Mouse (Mus musculus) neural tube, embryonic 11.5 days (tissue): Measurements from ENCODE around the gene Tiam1. TPM values are rescaled to one million over a fixed set of nuclear protein-coding genes. Genes with fewer than 3 reads are reported as not detected.

Source experiments
- ATAC-seq: fragments of 200-750 bp; cut with Nextera tagmentation; 2 replicates; pipeline ENCODE4 v1.8.0; 2017; ENCODE audit warnings: moderate number of reproducible peaks, mild to moderate bottlenecking, moderate TSS enrichment, moderate library complexity; ENCODE audit not compliant: insufficient read depth, low FRiP score, low TSS enrichment
- DNase-seq: peaks from one replicate; pipeline ENCODE4 v3.0.0-alpha.2; 2015; ENCODE audit warnings: low spot score
- H3K27ac ChIP-seq: fragments of 300-500 bp; sonication (generic); 2 replicates; pipeline ENCODE4 v1.5.1; 2014; ENCODE audit warnings: low read depth, mild to moderate bottlenecking, low read length
- H3K27me3 ChIP-seq: fragments of 300-500 bp; sonication (generic); 2 replicates; pipeline ENCODE4 v1.6.1; 2014; ENCODE audit warnings: mild to moderate bottlenecking, low read length, mixed read lengths; ENCODE audit not compliant: control insufficient read depth, insufficient read depth
- H3K36me3 ChIP-seq: fragments of 300-500 bp; sonication (generic); 2 replicates; pipeline ENCODE4 v1.6.1; 2014; ENCODE audit warnings: mild to moderate bottlenecking, low read length, moderate library complexity, mixed read lengths; ENCODE audit not compliant: control insufficient read depth, insufficient read depth
- H3K4me1 ChIP-seq: fragments of 300-500 bp; sonication (generic); 2 replicates; pipeline ENCODE4 v1.6.1; 2014; ENCODE audit warnings: low read length, mixed read lengths; ENCODE audit not compliant: control insufficient read depth, insufficient read depth
- H3K4me2 ChIP-seq: fragments of 300-500 bp; sonication (generic); 2 replicates; pipeline ENCODE4 v1.6.1; 2014; ENCODE audit warnings: low read depth, mild to moderate bottlenecking, moderate library complexity
- H3K4me3 ChIP-seq: fragments of 300-500 bp; sonication (generic); 2 replicates; pipeline ENCODE4 v1.5.1; 2014; ENCODE audit warnings: low read depth, low read length
- H3K9ac ChIP-seq: fragments of 300-500 bp; sonication (generic); 2 replicates; pipeline ENCODE4 v1.6.1; 2014; ENCODE audit warnings: mild to moderate bottlenecking, low read length
- H3K9me3 ChIP-seq: fragments of 300-500 bp; sonication (generic); 2 replicates; pipeline ENCODE4 v1.6.1; 2016; ENCODE audit warnings: low read length; ENCODE audit not compliant: control insufficient read depth
- WGBS: fragments of 180-500 bp; shearing (Covaris S2); extraction: QIAGEN DNeasy Blood & Tissue Kit; methylation state at CpG from one replicate; pipeline ENCODE4 v1.1.7; 2014; 5-methylcytosine and 5-hydroxymethylcytosine counted together
- polyA plus RNA-seq: library from polyadenylated mRNA; unstranded; fragments of >200 nt; fragmentation: Nextera tagmentation; extraction: Ambion mirVana; gene quantifications from 2 replicates; pipeline ENCODE4 v1.2.1, GENCODE M21; 2014

Tiam1 gene
- polyA plus RNA-seq, 1 experiment from 2014 or later = 27.7 TPM

DNA sequence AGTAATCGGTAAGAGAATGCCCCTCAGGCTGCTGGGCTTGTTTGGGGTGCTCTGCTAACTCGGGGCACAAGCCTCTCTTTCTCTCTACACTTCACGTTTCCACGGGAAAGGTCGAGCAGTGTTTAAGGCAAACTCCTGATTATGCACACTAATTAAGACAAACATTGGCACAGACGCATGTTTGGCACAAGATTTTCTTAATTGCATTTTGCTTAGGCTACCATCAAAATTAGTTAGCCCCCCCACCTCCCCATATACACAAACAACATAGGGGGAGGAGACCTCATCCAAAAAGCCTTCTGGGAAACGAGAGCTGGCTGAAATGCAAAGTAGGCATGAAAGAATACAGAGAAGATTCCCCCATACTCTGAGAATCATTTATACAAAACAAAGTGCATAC lies 148.4 kb downstream of the Tiam1 start:
- H3K27ac ChIP-seq = no peak overlapping the region
- no peak overlapping the region for H3K9ac ChIP-seq
- 0 out of 2 replicates have a peak, but pooled peaks cover 2% of the 10 kb centered on the region for H3K9me3 ChIP-seq
- no peaks in the 10 kb centered on the region for H3K4me1 ChIP-seq
- H3K4me2 ChIP-seq = no peak overlapping the region
- no peak overlapping the region for H3K4me3 ChIP-seq
- 86% methylated on average over 7 of the region's 7 CpGs for WGBS
- DNase-seq (no peak), ATAC-seq (no peak)
- H3K27me3 ChIP-seq = no peaks in the 10 kb centered on the region
- no peaks in the 10 kb centered on the region for H3K36me3 ChIP-seq

DNA sequence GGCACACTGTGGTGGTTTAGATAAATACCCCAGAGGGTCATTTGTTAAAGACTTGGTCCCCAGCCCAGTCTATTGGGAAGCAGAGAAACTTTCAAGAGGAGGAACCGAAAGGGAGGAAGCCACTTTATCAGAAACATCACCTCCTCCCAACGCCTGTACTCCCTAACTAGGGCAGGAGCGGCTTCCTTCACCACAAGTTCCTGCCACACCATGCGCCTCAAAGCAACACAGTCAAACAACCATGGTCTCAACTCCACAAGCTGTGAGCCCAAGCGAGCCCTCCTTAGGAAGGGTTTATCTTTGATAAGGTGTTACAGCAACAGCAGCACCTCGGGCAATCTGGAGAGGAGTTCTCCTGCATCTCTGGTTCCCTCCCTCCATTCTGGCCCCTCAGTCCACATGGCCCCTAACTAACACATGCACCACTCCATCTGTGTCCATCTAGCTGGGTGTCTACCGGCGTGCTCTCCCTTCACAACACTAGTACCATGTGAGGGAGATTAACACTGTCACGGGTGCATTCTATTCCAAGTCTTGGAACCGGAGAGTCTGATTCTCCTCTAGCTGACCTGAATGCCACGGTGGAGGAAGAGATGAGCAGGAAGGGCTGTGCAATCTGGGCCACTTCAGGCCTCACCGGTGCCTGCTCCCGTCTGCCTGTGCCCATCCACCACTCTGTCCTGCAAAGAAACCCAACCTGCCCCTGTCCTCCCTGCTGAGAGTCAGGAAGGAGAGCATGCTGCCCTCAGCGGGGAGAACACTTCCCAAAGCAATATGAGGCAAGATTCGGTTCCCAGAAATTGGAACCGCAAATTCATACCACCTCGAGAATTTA lies 149.4 kb downstream of the Tiam1 start:
- H3K9me3 ChIP-seq = 0 out of 2 replicates have a peak, but pooled peaks cover 2% of the 10 kb centered on the region
- H3K4me3 ChIP-seq = no peak overlapping the region
- no peak overlapping the region for H3K9ac ChIP-seq
- no peak overlapping the region for H3K4me2 ChIP-seq
- H3K4me1 ChIP-seq = no peaks in the 10 kb centered on the region
- WGBS = 81% methylated on average over 17 of the region's 17 CpGs
- H3K27ac ChIP-seq = no peak overlapping the region
- no peaks in the 10 kb centered on the region for H3K36me3 ChIP-seq
- ATAC-seq (no peak), DNase-seq (no peak)
- no peaks in the 10 kb centered on the region for H3K27me3 ChIP-seq

DNA sequence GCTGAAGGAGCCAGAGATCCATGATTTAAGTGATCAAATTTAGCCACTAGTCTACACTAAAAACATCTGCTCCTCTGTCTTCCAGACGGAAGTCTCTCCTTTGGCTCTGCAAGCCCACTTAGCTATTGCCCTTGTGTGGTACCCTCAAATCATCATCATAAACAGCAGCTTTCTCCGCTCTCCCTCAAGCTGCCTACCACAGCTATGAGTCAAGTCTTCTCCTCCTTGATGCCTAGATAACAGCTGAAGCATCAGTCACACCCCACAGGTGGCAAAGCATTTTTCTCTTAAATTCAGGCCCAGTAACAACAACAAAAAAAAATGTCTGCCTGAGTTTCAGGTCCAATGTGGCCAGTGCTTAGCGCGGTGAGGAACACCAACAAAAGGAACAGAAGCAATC lies 150.1 kb downstream of the Tiam1 start:
- Histone ChIP-seq H3K4me3 (no peak overlapping the region), H3K9ac (no peak overlapping the region), H3K4me2 (no peak overlapping the region), H3K4me1 (no peaks in the 10 kb centered on the region), H3K36me3 (no peaks in the 10 kb centered on the region), H3K9me3 (0 out of 2 replicates have a peak, but pooled peaks cover 2% of the 10 kb centered on the region), H3K27ac (no peak overlapping the region), H3K27me3 (no peaks in the 10 kb centered on the region)
- WGBS = 85% methylated on average over 4 of the region's 4 CpGs
- ATAC-seq = no peak
- no peak for DNase-seq

DNA sequence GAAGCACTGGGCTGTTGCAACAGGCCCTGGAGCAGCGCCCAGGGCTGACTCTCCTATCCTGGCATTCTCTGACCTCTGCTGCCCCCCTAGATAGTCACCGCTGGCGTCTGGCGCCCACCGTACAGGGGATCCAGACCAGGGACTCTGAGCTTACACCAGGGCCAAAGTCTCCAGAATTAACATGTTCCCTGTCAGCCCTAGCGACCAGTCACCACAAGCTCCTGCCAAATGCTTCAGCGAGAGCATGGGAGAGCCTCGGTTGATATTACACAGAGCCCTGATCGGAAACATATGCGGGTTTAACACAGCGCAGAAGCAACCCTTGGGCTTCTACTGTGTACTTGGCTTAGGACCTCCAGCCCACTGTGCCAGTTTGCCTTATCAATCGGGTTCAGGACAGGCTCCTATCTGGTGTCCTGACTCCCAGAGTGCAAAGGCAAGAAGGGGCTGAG lies 151.8 kb downstream of the Tiam1 start:
- Histone ChIP-seq H3K4me2 (no peak overlapping the region), H3K9me3 (0 out of 2 replicates have a peak, but pooled peaks cover 2% of the 10 kb centered on the region), H3K36me3 (no peaks in the 10 kb centered on the region), H3K27ac (no peak overlapping the region), H3K4me1 (no peaks in the 10 kb centered on the region; the same call in 1 of the 2 replicates), H3K9ac (no peak overlapping the region), H3K4me3 (no peak overlapping the region), H3K27me3 (no peaks in the 10 kb centered on the region)
- WGBS = 87% methylated on average over 12 of the region's 12 CpGs
- DNase-seq (no peak), ATAC-seq (no peak)

DNA sequence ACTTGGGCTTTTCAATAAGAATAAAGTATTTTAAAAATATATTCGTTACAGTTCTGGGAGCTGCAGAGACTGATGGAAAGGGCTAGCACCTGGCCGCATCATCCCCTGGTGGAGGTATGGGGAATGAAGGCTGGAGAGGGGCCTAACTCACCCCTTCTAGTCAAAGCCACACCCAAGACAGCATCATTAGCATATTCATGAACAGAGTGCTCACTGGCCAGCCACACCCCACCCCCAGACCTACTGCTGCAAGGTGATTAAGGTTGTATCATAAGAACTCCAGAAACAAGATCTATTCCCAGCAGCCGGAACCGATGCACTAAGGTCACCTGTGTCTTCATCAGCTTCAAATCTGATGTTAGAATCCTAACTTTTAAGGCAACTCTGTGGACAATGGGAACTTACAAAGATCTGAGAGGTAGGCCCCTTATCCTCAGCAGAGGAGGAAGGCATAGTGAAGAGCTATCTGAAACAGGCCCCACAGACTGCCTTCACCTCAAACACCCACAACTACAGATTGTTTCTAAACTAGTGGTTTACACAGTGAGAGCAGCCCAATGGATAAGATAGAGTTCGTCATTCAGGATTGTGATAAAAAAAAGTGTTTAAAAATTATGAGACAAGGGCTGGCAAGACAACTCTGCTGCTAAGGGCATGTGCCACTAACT lies 153.1 kb downstream of the Tiam1 start:
- H3K9me3 ChIP-seq = no peaks in the 10 kb centered on the region
- no peak for ATAC-seq
- H3K4me3 ChIP-seq = no peak overlapping the region
- 86% methylated on average over 5 of the region's 5 CpGs for WGBS
- H3K4me2 ChIP-seq = no peak overlapping the region
- no peaks in the 10 kb centered on the region; the same call in 1 of the 2 replicates for H3K4me1 ChIP-seq
- no peaks in the 10 kb centered on the region for H3K27me3 ChIP-seq
- H3K27ac ChIP-seq = no peak overlapping the region
- H3K9ac ChIP-seq = no peak overlapping the region
- H3K36me3 ChIP-seq = no peaks in the 10 kb centered on the region
- DNase-seq = no peak

DNA sequence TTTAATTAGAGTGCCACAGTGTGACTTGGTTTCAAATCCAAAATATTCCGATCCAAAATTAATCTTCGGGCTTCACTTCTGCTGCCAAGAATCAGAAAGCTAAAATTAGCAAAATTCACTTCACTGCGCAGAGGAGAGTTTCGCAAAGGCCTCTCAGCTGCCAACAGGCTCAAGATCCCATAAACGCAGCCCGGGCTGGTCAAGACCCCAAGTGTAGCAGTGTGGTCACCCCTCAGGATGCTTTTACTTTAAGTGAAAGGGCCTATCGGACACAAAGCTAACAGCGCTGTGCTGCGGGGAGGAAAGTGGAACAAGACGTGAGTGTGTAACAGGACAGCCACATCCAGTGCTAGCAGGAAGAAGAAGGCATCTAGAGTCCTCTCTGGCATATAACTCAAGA lies 153.8 kb downstream of the Tiam1 start:
- Histone ChIP-seq H3K9me3 (no peaks in the 10 kb centered on the region), H3K9ac (no peak overlapping the region), H3K4me2 (no peak overlapping the region), H3K4me3 (no peak overlapping the region), H3K27me3 (no peaks in the 10 kb centered on the region), H3K36me3 (no peaks in the 10 kb centered on the region), H3K27ac (no peak overlapping the region), H3K4me1 (no peaks in the 10 kb centered on the region; the same call in 1 of the 2 replicates)
- 95% methylated on average over 10 of the region's 10 CpGs for WGBS
- ATAC-seq = no peak
- no peak for DNase-seq

DNA sequence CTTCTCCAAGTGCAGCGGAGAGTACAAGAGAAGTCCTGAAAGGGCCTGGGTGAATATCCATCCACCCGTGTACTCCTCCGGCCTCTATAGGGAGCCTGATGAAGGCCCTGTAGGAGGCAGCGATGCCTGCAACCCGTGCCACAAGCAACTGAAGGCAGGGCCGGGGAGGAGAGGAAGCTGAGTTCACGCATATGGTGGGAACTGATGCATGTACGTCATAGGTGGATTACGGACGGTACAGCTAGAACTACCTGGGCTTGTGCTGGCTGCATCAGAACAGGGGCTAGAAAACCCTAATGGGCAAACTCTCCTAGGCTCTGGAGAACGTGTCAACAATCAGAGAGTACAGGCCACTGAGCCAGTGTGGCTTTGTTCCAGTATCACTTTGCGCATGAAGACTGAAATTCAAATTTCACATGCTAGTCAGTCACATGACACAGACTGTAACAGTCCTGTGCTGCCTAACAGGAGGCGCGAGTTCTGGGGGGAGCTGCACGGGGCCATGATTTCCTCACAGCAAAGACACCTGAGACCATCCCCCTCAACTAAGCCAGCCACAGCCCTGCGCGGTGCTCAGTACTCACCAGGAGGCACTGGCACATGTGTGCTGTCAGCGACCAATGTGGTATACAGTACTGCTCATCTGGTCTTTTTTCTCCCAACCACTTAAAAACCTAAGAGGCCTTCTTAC lies 156.8 kb downstream of the Tiam1 start:
- Histone ChIP-seq H3K4me3 (no peak overlapping the region), H3K9ac (no peak overlapping the region), H3K27ac (no peak overlapping the region), H3K36me3 (no peaks in the 10 kb centered on the region), H3K9me3 (no peaks in the 10 kb centered on the region), H3K4me1 (no peaks in the 10 kb centered on the region; the same call in 1 of the 2 replicates), H3K27me3 (no peaks in the 10 kb centered on the region), H3K4me2 (no peak overlapping the region)
- 80% methylated on average over 18 of the region's 18 CpGs for WGBS
- no peak for ATAC-seq
- DNase-seq = no peak

DNA sequence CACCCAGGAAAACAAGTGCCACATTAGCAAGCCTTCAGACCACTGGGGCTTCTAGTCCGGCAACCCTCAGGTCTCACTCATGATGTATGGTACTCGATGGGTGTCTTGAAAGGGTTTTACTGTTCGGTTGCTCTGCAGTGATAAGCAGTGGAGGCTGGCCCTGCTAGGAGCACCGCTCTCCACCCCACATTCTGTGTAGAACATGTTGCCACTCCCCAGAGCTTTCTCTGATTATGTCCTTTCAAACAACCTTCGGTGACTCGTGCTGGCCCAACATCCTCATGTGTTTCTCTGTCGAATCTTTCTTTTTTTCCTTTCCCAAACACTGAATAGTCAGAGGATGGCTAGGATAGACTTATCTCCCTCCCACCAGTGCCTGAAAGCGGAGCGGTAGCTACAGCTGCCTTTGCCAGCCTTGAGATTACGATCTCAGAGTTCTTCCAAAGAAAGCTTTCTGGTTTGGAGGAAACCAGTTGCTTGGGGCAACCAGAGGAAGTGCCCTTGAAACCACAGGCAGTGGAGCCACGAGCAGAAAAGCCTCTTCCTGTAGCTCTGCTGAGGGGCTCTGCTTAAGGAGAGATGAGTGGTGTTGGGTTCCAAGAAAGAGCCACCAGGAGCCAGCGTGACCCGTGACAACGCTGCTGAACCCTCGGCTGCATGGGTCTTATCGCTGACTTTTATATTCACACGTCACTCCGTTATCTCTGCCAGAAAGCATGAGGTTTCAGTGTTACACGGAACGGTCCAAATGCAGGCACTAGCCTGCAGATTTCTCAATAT lies 157.7 kb downstream of the Tiam1 start:
- Histone ChIP-seq H3K9me3 (no peaks in the 10 kb centered on the region), H3K27ac (no peak overlapping the region), H3K27me3 (no peaks in the 10 kb centered on the region), H3K36me3 (no peaks in the 10 kb centered on the region), H3K4me1 (no peaks in the 10 kb centered on the region; the same call in 1 of the 2 replicates), H3K4me2 (no peak overlapping the region), H3K9ac (no peak overlapping the region), H3K4me3 (no peak overlapping the region)
- 89% methylated on average over 20 of the region's 20 CpGs for WGBS
- DNase-seq (no peak), ATAC-seq (no peak)
